Comparison of ENCODE assay signal across 11 mouse cellular contexts in the genomic region with DNA sequence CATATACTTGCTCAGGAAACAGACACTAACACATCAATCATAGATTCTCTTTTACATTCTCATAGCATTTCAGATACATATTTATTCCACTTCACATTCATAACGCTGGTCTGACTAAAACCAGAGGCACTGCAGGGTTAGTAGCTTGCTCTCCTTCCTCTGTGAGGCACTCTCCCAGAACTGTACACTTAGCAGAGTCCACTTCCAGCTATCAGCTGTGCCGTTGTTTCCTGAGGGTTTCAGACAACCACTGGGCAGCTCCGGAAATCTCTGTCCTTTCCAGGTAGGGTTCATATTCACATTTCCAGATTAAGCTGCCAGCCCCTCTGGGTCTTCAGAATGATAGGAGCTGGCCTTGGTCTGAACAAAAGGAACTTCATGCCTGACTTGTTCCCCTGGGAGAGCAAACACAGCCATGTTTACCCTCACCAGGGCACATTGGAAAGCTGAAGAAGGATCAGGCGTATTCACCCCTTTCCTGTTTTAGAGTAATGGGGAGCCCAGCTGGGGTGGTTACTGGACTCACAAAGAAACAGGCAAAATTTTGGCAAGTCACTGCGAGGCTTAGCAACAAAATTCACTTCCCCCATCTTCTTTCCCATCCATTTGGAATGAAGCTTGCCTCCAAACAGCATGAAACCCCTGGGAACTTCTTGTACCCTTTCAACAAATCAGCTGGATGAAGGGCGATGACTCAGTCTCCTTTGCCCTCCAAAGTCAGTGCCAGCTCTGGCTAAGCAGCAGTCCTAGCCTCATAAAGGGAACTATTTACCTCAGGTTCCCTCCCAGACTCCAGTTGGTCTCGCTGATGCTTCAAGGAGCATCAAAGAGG.
DNase-seq lines count a peak whose midpoint lies in the region; ATAC-seq and TF ChIP-seq lines count a peak whose summit lies in the region.
"Had no signal": no experiment of that assay in that cellular context is flagged by ENCODE, and none has a peak within 500 bp of the region (broad histone marks: within the 10 kb centered on the region; RNA-seq: fewer than 3 reads in every experiment).

No protein-coding gene starts in this region.

- no peaks in the 10 kb centered on the region for H3K4me1 ChIP-seq in lung, embryonic 14.5 days (ENCODE audit: insufficient read depth)
- H3K4me1 ChIP-seq in lung, adult 2 months (ENCODE audit: control insufficient read depth, insufficient read depth, low read length): no peaks in the 10 kb centered on the region
- H3K4me1 ChIP-seq in hindbrain, postnatal 0 days (ENCODE audit: insufficient read depth, low read length): no peaks in the 10 kb centered on the region
- no peaks in the 10 kb centered on the region for H3K4me1 ChIP-seq in neural tube, embryonic 15.5 days
- H3K4me1 ChIP-seq: limb, embryonic 13.5 days had no signal

- no peaks in the 10 kb centered on the region for H3K36me3 ChIP-seq in lung, embryonic 14.5 days (ENCODE audit: insufficient read depth)
- no peaks in the 10 kb centered on the region for H3K36me3 ChIP-seq in hindbrain, postnatal 0 days (ENCODE audit: insufficient read depth, low read length)
- no peaks in the 10 kb centered on the region for H3K36me3 ChIP-seq in neural tube, embryonic 15.5 days
- H3K36me3 ChIP-seq: G1E; limb, embryonic 13.5 days had no signal

- no peak overlapping the region for H3K9ac ChIP-seq in lung, embryonic 14.5 days
- no peak overlapping the region for H3K9ac ChIP-seq in hindbrain, postnatal 0 days (replicated peaks; ENCODE audit: low read length)
- no peak overlapping the region for H3K9ac ChIP-seq in neural tube, embryonic 15.5 days (replicated peaks)
- H3K9ac ChIP-seq: limb, embryonic 13.5 days had no signal

- no peak overlapping the region for H3K27ac ChIP-seq in lung, embryonic 14.5 days (ENCODE audit: low read depth)
- peak overlapping the region; percentile 61; the same call in 1 of the 2 replicates for H3K27ac ChIP-seq in hindbrain, postnatal 0 days
- H3K27ac ChIP-seq in neural tube, embryonic 15.5 days (replicated peaks): peak overlapping the region; percentile 71
- H3K27ac ChIP-seq: limb, embryonic 13.5 days had no signal

- H3K4me3 ChIP-seq in lung, embryonic 14.5 days (ENCODE audit: low read depth, low read length): no peak overlapping the region
- H3K4me3 ChIP-seq in lung, adult 2 months (replicated peaks; ENCODE audit: extremely low read depth, low read depth, low read length): no peak overlapping the region
- no peak overlapping the region for H3K4me3 ChIP-seq in hindbrain, postnatal 0 days (ENCODE audit: low read length)
- H3K4me3 ChIP-seq in neural tube, embryonic 15.5 days (replicated peaks): no peak overlapping the region
- H3K4me3 ChIP-seq: limb, embryonic 13.5 days had no signal

- DNase-seq in lung, embryonic 14.5 days: peak; percentile 3
- DNase-seq in lung, adult 2 months: no peak
- peak; percentile 36 for DNase-seq in cerebellum, adult 9-10 months
- DNase-seq in hindbrain, postnatal 0 days (ENCODE audit: low spot score): peak; percentile 83
- no peak for DNase-seq in MN1 (ENCODE audit: low spot score)
- DNase-seq: adrenal gland, postnatal 14 days; kidney, adult 9 months had no signal

- no peak for ATAC-seq in lung, embryonic 14.5 days (ENCODE audit: insufficient read depth)
- ATAC-seq in hindbrain, postnatal 0 days: peak; percentile 92
- peak; percentile 84 for ATAC-seq in neural tube, embryonic 15.5 days (ENCODE audit: low FRiP score)
- ATAC-seq in granulocyte monocyte progenitor cell, adult 5-6 weeks (replicated peaks; ENCODE audit: poor library complexity, severe bottlenecking): no peak

- TF ChIP-seq POLR2A in lung, adult 2 months (IDR thresholded peaks at IDR 0.05; ENCODE audit: borderline replicate concordance, extremely low read depth, low read depth, low read length): no peak

- no peaks in the 10 kb centered on the region for H3K27me3 ChIP-seq in lung, embryonic 14.5 days (ENCODE audit: insufficient read depth, low read length)
- no peaks in the 10 kb centered on the region for H3K27me3 ChIP-seq in hindbrain, postnatal 0 days (ENCODE audit: insufficient read depth, low read length)
- H3K27me3 ChIP-seq in neural tube, embryonic 15.5 days (replicated peaks): no peaks in the 10 kb centered on the region
- H3K27me3 ChIP-seq: limb, embryonic 13.5 days had no signal

- no peak for TF ChIP-seq CTCF in lung, embryonic 14.5 days (IDR thresholded peaks at IDR 0.05; ENCODE audit: low read depth)
- TF ChIP-seq CTCF in lung, adult 2 months (IDR thresholded peaks at IDR 0.05; ENCODE audit: insufficient read depth, low read length): no peak
- TF ChIP-seq CTCF in hindbrain, postnatal 0 days (IDR thresholded peaks at IDR 0.05; ENCODE audit: low read depth): no peak

- no peaks in the 10 kb centered on the region for H3K9me3 ChIP-seq in lung, embryonic 14.5 days (ENCODE audit: low read depth, low read length)
- no peaks in the 10 kb centered on the region for H3K9me3 ChIP-seq in hindbrain, postnatal 0 days (ENCODE audit: low read length)
- H3K9me3 ChIP-seq in neural tube, embryonic 15.5 days (replicated peaks): no peaks in the 10 kb centered on the region
- H3K9me3 ChIP-seq: limb, embryonic 13.5 days had no signal

- 58% methylated on average over 7 of the region's 7 CpGs for WGBS in lung, embryonic 14.5 days
- 57% methylated on average over 7 of the region's 7 CpGs for WGBS in lung, adult 2 months
- 36% methylated on average over 7 of the region's 7 CpGs for WGBS in hindbrain, postnatal 0 days
- WGBS in neural tube, embryonic 15.5 days: 72% methylated on average over 7 of the region's 7 CpGs

- no peak overlapping the region for H3K4me2 ChIP-seq in lung, embryonic 14.5 days
- H3K4me2 ChIP-seq in hindbrain, postnatal 0 days (ENCODE audit: low read depth, low read length): no peak overlapping the region
- H3K4me2 ChIP-seq in neural tube, embryonic 15.5 days: no peak overlapping the region
- H3K4me2 ChIP-seq: limb, embryonic 13.5 days had no signal

Comparison
In these comparisons a context has a peak if more than half of its experiments do, and no peak if none do; other contexts are left out.
1. DNase-seq: peak in lung, embryonic 14.5 days (single experiment), cerebellum, adult 9-10 months (single experiment) and hindbrain, postnatal 0 days (single experiment); none in lung, adult 2 months (single experiment) and MN1 (single experiment).
2. ATAC-seq: peak in hindbrain, postnatal 0 days (single experiment) and neural tube, embryonic 15.5 days (single experiment); none in lung, embryonic 14.5 days (single experiment) and granulocyte monocyte progenitor cell, adult 5-6 weeks (single experiment).